Mouse (Mus musculus) heart, postnatal 4 days (tissue): ENCODE data around the gene Stx19. TPM values are rescaled to one million over a fixed set of nuclear protein-coding genes. Genes with fewer than 3 reads are reported as not detected.

ENCODE experiments used
- DNase-seq: peaks from one replicate; pipeline ENCODE4 v3.0.0; 2021
- total RNA-seq, 2 experiments: library from RNA; stranded (reverse); gene quantifications; 2 replicates each; pipeline ENCODE4 v1.2.3; 2021

Stx19 gene
- total RNA-seq: not detected

GRCm38 (mm10) chr16:62814491-62814890 is at the start of gene Stx19:
TSS of gene Stx19 (plus strand) at chr16:62814676.
- DNase-seq: no peak

- DNase-seq: no peak
Measured at GRCm38 (mm10) chr16:62773462-62773861, 41.0 kb upstream of the Stx19 start.

GRCm38 (mm10) chr16:62776034-62776433 is 38.4 kb upstream of the Stx19 start:
- no peak for DNase-seq

DNA sequence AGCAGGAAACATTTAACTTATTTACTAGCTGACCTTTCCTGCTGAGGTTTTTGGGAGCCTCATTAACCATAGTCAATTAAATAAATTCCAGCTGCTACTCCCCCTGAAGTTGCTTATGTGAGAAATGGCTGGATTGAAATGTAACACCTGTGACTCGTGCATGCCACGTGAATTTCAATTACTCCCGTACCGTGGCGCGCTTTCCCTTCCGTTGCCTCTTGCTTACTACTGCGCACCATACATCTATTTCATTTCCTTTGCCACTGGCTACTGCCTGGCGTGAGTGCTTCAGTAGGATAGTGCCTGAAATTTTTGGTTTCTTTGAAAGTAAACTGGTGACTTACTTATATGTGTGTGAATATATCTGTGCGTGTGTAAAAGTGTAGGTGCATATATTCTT is 36.2 kb upstream of the Stx19 start:
- DNase-seq: no peak

DNA sequence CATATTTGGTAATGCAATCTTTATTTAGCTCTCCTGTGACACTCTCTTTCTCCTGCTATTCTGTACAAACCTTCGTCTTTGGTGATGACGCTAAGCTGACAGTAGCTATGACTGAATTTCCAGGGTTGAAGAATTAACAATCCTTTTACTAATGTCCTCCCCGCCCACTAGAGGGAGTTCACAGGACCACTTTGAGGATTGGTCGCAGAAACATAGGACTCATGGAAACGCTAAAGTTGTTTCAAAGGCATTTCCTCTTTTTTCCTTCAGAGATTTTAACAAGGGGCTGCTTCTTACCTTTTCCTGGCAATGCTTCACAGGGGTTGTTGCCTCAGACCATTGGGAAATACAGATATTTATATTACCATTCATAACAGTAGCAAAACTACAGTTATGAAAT is 32.2 kb upstream of the Stx19 start:
- no peak for DNase-seq

DNA sequence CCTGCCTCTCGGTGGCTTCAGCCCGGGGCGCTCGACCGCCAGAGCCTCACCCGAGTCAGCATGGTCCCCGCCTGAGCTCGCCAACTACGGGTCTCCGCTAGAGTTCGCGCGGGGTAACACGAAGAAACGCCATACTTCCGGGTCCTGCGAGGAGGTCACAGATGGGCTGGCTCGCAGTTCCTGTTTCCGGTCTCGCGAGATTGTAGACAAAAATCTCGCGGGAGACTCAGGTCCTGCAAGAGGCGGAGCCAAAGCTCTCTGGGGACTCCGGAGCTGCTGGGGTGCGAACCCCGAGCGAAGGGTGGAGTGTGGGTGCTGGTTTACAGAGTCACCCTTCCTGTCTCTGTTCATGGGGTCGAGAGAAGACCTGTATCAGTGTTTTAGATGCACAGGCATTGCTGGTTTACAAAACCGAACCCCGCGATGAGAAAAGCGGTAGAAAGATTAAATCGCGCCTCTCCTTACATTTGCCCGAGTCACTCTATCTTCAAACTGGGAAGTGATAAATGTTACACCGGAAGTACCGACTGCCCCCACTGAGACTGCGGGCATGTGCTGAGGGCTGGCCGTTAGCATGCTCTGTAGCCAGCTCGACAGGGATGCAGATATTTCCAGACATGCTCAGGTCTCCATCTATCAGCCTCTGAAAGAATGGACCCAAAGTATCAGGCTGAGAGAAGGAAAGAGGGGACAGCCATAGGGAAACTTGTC is 27.7 kb upstream of the Stx19 start, which contains the start of gene Nsun3:
Gene Nsun3, minus strand, starts transcription at position 198 of the 711 bp plus-strand sequence.
- peak; percentile 94 for DNase-seq

DNA sequence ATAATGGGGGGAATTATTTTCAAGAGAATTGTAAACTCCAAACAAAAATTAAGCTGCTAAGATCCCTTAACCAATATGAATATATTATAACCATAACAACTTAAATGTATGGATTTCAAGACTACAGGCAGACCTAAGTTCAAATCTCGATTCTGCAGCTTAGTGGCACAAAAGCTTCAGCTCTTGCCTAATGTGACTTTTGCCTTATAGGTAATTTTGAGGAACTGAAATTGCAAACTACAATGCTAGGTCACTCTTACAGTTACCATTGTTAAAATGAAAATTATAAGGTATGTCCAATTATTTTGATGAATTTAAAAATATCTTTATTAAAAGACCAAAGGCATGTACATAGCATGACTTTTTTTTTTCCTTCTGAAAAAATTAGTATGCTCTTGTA is 17.9 kb upstream of the Stx19 start:
- DNase-seq: no peak

DNA sequence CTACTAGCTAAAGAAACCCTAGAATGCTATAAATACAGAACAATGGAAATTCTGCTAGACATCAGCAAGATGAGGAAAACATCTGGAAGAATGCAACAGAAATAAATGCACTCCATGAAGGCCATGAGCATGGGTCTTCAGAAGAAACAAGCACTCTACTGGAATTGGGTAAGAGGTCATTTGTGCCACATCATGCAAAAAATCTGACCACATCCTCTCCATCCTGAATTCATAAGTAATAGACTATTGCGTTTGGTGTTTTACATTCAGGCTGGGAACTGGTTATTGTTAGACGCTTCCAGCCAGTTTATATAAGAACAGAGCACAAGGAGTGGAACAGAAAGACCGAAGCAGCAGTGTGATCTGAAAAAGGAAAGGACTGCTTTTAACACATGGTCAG is 15.7 kb upstream of the Stx19 start:
- DNase-seq: no peak

- DNase-seq: no peak
Measured at GRCm38 (mm10) chr16:62799426-62799825, 15.1 kb upstream of the Stx19 start.

DNA sequence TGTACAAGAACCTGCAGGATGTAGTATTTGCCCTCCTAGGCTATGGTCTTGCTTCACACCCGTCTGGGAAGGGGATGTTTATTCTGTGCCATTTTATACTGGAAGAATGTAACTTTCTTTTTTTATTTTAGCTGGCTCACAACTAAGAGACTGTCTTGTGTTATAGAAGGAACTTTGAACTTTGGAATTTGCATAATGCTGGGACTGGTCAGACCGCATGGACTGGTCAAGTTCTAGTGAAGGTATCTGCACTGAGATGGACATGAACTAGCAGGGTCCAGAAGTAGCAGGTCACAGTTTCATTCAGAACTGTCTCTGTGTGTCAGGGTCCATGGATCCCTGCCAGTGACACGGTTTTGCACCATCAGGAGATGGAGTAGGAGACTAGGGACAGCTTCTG is 14.6 kb upstream of the Stx19 start:
- no peak for DNase-seq

GRCm38 (mm10) chr16:62804621-62805020 is 9.9 kb upstream of the Stx19 start:
- no peak for DNase-seq

- DNase-seq: no peak
Measured at GRCm38 (mm10) chr16:62807249-62807979, 7.1 kb upstream of the Stx19 start.

DNA sequence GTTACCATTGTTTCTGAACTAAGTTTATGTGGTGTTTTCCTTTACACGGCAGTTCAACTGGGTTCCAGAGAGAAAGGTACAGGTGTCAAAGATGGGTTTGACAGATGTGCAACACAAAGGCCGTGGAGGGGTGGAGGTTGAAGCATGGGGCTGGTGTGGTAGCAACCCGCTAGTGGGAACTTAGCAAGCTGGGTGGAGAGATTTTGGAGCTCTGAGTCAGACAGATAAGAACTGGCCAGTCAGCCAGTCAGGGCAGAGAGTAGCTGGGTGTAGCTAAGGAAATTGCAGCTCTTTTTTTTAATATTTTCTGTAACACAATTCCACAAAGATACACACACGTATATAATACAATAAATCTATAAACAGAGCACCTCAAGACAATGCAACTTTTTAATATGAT is 3.6 kb upstream of the Stx19 start:
- DNase-seq: no peak

DNA sequence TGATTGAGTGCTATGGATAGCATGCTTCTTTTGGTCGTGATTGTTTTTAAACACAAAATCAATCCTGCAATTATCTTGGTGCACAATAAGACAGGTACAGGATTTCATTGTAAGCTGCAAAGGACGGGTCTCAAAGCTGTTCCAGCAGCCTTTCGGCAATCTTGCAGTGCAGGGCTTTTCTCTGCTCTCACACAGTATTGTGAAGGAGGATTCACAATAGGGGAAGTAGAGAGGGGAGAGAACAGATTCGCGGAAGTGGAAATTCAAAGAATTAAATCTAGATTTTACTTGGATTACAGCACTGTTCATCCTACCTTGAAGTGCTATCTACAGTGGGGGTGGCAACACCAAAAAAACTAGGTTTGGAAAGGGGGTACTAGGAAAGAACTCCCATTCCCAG is 686 bp upstream of the Stx19 start:
- no peak for DNase-seq

- no peak for DNase-seq
Measured at GRCm38 (mm10) chr16:62822472-62822871, 8.0 kb downstream of the Stx19 start.

- DNase-seq: no peak
Measured at GRCm38 (mm10) chr16:62826156-62827001, 11.9 kb downstream of the Stx19 start.

DNA sequence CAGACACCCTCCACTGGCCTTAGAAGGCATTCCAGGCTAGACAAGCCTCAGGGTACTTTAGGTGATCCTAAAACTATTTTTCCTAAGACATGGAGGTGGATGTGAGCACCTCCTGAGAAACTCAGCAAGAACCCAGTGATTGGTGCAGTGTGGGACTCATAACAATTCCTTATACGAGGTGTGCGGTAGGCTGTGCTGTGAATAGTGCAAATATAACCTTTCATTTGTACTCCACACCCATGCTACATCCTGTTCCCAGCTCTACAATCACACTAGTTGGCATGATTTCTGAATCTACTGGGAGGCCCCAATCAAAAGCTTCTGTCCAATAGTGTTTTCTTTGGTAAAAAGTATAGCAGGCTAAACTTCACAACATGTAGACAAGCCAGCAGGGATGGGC is 17.6 kb downstream of the Stx19 start:
- DNase-seq: no peak

GRCm38 (mm10) chr16:62832481-62832880 is 18.0 kb downstream of the Stx19 start:
- DNase-seq: peak; percentile 57

GRCm38 (mm10) chr16:62834016-62834735 is 19.7 kb downstream of the Stx19 start:
- DNase-seq: no peak

- no peak for DNase-seq
Measured at GRCm38 (mm10) chr16:62845341-62845740, 30.9 kb downstream of the Stx19 start.

- DNase-seq: peak; percentile 94
Measured at GRCm38 (mm10) chr16:62846498-62847312, 32.2 kb downstream of the Stx19 start, which contains the start of gene Arl13b. TSS of gene Arl13b (minus strand) at chr16:62847040.
